Comparison of ENCODE assay signal across 9 mouse cellular contexts in genomic region chr19:56997164-56997599, GRCm38 (mm10). TPM values are rescaled to one million over a fixed set of nuclear protein-coding genes. Genes with fewer than 3 reads are reported as not detected.
DNase-seq lines count a peak whose midpoint lies in the region; ATAC-seq and TF ChIP-seq lines count a peak whose summit lies in the region.
"Had no signal": no experiment of that assay in that cellular context is flagged by ENCODE, and none has a peak within 500 bp of the region (broad histone marks: within the 10 kb centered on the region; RNA-seq: fewer than 3 reads in every experiment).

No protein-coding gene starts in this region.

- H3K27ac ChIP-seq in layer of hippocampus, adult 2 months: peak overlapping the region; percentile 39; the same call in 1 of the 2 replicates
- no peak overlapping the region for H3K27ac ChIP-seq in forebrain, embryonic 13.5 days
- H3K27ac ChIP-seq in hindbrain, embryonic 15.5 days (replicated peaks): peak overlapping the region; percentile 39

- ATAC-seq in forebrain, embryonic 13.5 days: peak; percentile 69
- peak; percentile 55; the same call in 1 of the 2 replicates for ATAC-seq in hindbrain, embryonic 15.5 days (ENCODE audit: low FRiP score, low read depth)

- 6% methylated on average over 10 of the region's 10 CpGs for WGBS in forebrain, embryonic 13.5 days
- WGBS in hindbrain, embryonic 15.5 days: 5% methylated on average over 10 of the region's 10 CpGs

- no peak for TF ChIP-seq CTCF in layer of hippocampus, adult 2 months (conservative IDR thresholded peaks at IDR 0.05)

- peaks cover 24% of the 10 kb centered on the region for H3K4me1 ChIP-seq in forebrain, embryonic 13.5 days
- H3K4me1 ChIP-seq in hindbrain, embryonic 15.5 days (replicated peaks): peaks cover 37% of the 10 kb centered on the region

- DNase-seq in layer of hippocampus, adult 2 months (ENCODE audit: low spot score in 2 of 2): no peak
- no peak for DNase-seq in layer of hippocampus, adult 9-10 months (ENCODE audit: low spot score)
- DNase-seq in liver: peak; percentile 29
- DNase-seq in neural tube, embryonic 10.5 days (ENCODE audit: extremely low spot score, low spot score): peak; percentile 77
- no peak for DNase-seq in left cerebral cortex, postnatal 25 days (ENCODE audit: low spot score in 2 of 2)
- DNase-seq in left cerebral cortex, postnatal 4 days: no peak

- peak overlapping the region; percentile 34 for H3K4me2 ChIP-seq in forebrain, embryonic 13.5 days
- peak overlapping the region; percentile 35 for H3K4me2 ChIP-seq in hindbrain, embryonic 15.5 days

- no peaks in the 10 kb centered on the region for H3K9me3 ChIP-seq in forebrain, embryonic 13.5 days (replicated peaks)
- H3K9me3 ChIP-seq in hindbrain, embryonic 15.5 days: no peaks in the 10 kb centered on the region
- H3K9me3 ChIP-seq: G1E had no signal

- no peaks in the 10 kb centered on the region for H3K36me3 ChIP-seq in forebrain, embryonic 13.5 days (ENCODE audit: poor library complexity, severe bottlenecking)
- H3K36me3 ChIP-seq in hindbrain, embryonic 15.5 days: no peaks in the 10 kb centered on the region
- H3K36me3 ChIP-seq: G1E had no signal

- H3K4me3 ChIP-seq in layer of hippocampus, adult 2 months: no peak overlapping the region
- H3K4me3 ChIP-seq in forebrain, embryonic 13.5 days: no peak overlapping the region
- no peak overlapping the region for H3K4me3 ChIP-seq in hindbrain, embryonic 15.5 days

- H3K9ac ChIP-seq in forebrain, embryonic 13.5 days: no peak overlapping the region; the same call in 1 of the 2 replicates
- H3K9ac ChIP-seq in hindbrain, embryonic 15.5 days: no peak overlapping the region

- intact Hi-C loops in left cerebral cortex, postnatal 25 days (cut with DNase I): no loop called here
- intact Hi-C loops in left cerebral cortex, postnatal 4 days (cut with DNase I): no loop called here

- no peaks in the 10 kb centered on the region for H3K27me3 ChIP-seq in forebrain, embryonic 13.5 days
- H3K27me3 ChIP-seq in hindbrain, embryonic 15.5 days: no peaks in the 10 kb centered on the region

RNA-seq across cellular contexts. Expression of gene Afap1l2, which starts 10.8 kb away (rescaled TPM):
- 10 to 100 TPM; 11.4 to 12.0 TPM for total RNA-seq in layer of hippocampus, adult 2 months (2021)
- 2.7 and 2.8 TPM in 2 replicates for polyA plus RNA-seq in forebrain, embryonic 13.5 days (2015; fragmentation: Nextera tagmentation; extraction: Ambion mirVana)
- 14.5 and 16.4 TPM in 2 replicates for polyA plus RNA-seq in hindbrain, embryonic 15.5 days (2015; fragmentation: Nextera tagmentation; extraction: Ambion mirVana)
- 10 to 100 TPM in 1 of 2 experiments, 1 to 10 TPM in 1; 9.8 to 10.8 TPM for total RNA-seq in left cerebral cortex, postnatal 25 days (2021)
- total RNA-seq in left cerebral cortex, postnatal 4 days (2021): 10 to 100 TPM; 13.6 TPM
- polyA plus RNA-seq: G1E had no signal

Comparison
In these comparisons a context has a peak if more than half of its experiments do, and no peak if none do; other contexts are left out.
1. DNase-seq: peak in liver (single experiment) and neural tube, embryonic 10.5 days (single experiment); none in layer of hippocampus, adult 2 months (0 of 2), layer of hippocampus, adult 9-10 months (single experiment), left cerebral cortex, postnatal 25 days (0 of 2) and left cerebral cortex, postnatal 4 days (single experiment).